Mouse (Mus musculus) hindbrain, postnatal 0 days (tissue): ENCODE results near the gene Acsl5. TPM values are rescaled to one million over a fixed set of nuclear protein-coding genes. Genes with fewer than 3 reads are reported as not detected.

Experiments
- ATAC-seq: fragments of 200-750 bp; cut with Nextera tagmentation; 2 replicates; pipeline ENCODE4 v1.8.0; 2017; ENCODE audit warnings: mild to moderate bottlenecking, moderate TSS enrichment, moderate library complexity
- DNase-seq: peaks from one replicate; pipeline ENCODE4 v3.0.0-alpha.2; 2015; ENCODE audit warnings: low spot score
- H3K27ac ChIP-seq: fragments of 300-500 bp; sonication (generic); 2 replicates; pipeline ENCODE4 v1.5.1; 2014; ENCODE audit warnings: mild to moderate bottlenecking
- H3K27me3 ChIP-seq: fragments of 300-500 bp; sonication (generic); 2 replicates; pipeline ENCODE4 v1.6.1; 2014; ENCODE audit warnings: low read length, mixed read lengths; ENCODE audit not compliant: insufficient read depth
- H3K36me3 ChIP-seq: fragments of 300-500 bp; sonication (generic); 2 replicates; pipeline ENCODE4 v1.6.1; 2014; ENCODE audit warnings: low read length, mixed read lengths; ENCODE audit not compliant: insufficient read depth
- H3K4me1 ChIP-seq: fragments of 300-500 bp; sonication (generic); 2 replicates; pipeline ENCODE4 v1.6.1; 2014; ENCODE audit warnings: antibody characterized with exemption, low read length, mixed read lengths; ENCODE audit not compliant: insufficient read depth
- H3K4me2 ChIP-seq: fragments of 300-500 bp; sonication (generic); 2 replicates; pipeline ENCODE4 v1.6.1; 2014; ENCODE audit warnings: low read depth, mild to moderate bottlenecking, low read length, moderate library complexity, mixed read lengths
- H3K4me3 ChIP-seq: fragments of 300-500 bp; sonication (generic); 2 replicates; pipeline ENCODE4 v1.5.1; 2014; ENCODE audit warnings: low read length
- H3K9ac ChIP-seq: fragments of 300-500 bp; sonication (generic); replicated peaks from 2 replicates; pipeline ENCODE4 v1.6.1; 2014; ENCODE audit warnings: mild to moderate bottlenecking, low read length, moderate library complexity, mixed read lengths
- H3K9me3 ChIP-seq: fragments of 300-500 bp; sonication (generic); 2 replicates; pipeline ENCODE4 v1.6.1; 2016; ENCODE audit warnings: low read length, mixed read lengths
- CTCF ChIP-seq: IDR thresholded peaks from 2 replicates; pipeline ENCODE4 v1.5.1; 2016; ENCODE audit warnings: antibody characterized with exemption, control low read depth, low read depth
- WGBS: fragments of 180-500 bp; shearing (Covaris S2); extraction: QIAGEN DNeasy Blood & Tissue Kit; methylation state at CpG from one replicate; pipeline ENCODE4 v1.1.7; 2014; 5-methylcytosine and 5-hydroxymethylcytosine counted together
- polyA plus RNA-seq: library from polyadenylated mRNA; unstranded; fragments of >200 nt; fragmentation: Nextera tagmentation; extraction: Ambion mirVana; gene quantifications from 2 replicates; pipeline ENCODE4 v1.2.1, GENCODE M21; 2015
- total RNA-seq: library from RNA; depleted of rRNA; stranded (reverse); fragments of >200 nt; gene quantifications from 2 replicates; pipeline ENCODE4 v1.2.3, GENCODE M21; 2014

Acsl5 gene
- total and polyA plus RNA-seq, 2 experiments from 2014 or later, result 13.2 to 15.6 TPM

DNA sequence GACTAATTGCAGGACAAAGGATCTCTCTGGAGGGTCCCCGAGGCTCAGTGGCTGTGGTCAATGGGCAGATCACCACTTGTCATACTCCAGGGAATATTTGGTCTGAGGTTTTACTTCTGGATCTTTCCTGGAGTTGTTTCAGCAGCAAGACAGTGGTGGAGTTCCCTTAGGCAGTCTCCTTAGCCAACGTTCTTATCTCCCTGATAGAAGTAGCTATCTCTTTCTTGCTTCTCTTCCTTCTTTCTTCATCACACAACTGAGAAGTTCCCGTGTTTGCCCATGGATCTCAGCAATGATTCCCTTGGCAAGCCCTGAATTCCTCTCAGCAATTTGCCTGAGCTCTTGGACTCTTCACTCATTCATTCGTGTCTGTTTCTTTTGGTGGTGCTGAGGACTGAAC lies 24.4 kb downstream of the Acsl5 start:
- no peak for TF ChIP-seq CTCF
- H3K4me2 ChIP-seq, result no peak overlapping the region
- H3K4me1 ChIP-seq, result no peaks in the 10 kb centered on the region
- ATAC-seq (no peak), DNase-seq (no peak)
- H3K27ac ChIP-seq, result no peak overlapping the region
- H3K4me3 ChIP-seq, result no peak overlapping the region
- H3K9me3 ChIP-seq, result no peaks in the 10 kb centered on the region
- peaks cover 5% of the 10 kb centered on the region; the same call in 1 of the 2 replicates for H3K36me3 ChIP-seq
- H3K9ac ChIP-seq, result no peak overlapping the region
- WGBS, result 87% methylated on average over 4 of the region's 4 CpGs
- no peaks in the 10 kb centered on the region for H3K27me3 ChIP-seq

DNA sequence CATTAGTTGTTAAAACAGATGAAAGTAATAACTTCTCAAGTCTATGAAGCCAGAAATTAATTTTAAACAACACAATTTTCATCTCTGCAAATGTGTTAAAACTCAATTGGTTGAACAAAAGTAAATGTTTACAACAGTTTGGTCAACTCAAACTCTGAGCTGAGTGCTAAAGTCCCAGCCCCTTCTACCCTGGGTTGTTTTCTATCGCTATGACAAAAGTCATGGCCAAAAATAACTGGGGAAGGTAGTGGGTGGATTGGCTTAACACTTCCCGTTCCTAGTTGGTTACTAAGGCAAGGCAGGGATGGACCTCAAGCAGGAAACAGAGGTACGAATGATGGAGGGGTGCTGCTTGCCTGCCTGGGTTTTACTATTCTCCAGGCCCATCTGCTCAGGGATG lies 25.0 kb downstream of the Acsl5 start:
- Histone ChIP-seq H3K4me3 (no peak overlapping the region), H3K4me2 (no peak overlapping the region), H3K4me1 (no peaks in the 10 kb centered on the region), H3K27me3 (no peaks in the 10 kb centered on the region), H3K27ac (no peak overlapping the region), H3K9ac (no peak overlapping the region), H3K9me3 (no peaks in the 10 kb centered on the region), H3K36me3 (peaks cover 5% of the 10 kb centered on the region; the same call in 1 of the 2 replicates)
- TF ChIP-seq CTCF, result no peak
- no peak for ATAC-seq
- DNase-seq, result no peak
- WGBS, result 91% methylated on average over 3 of the region's 3 CpGs

DNA sequence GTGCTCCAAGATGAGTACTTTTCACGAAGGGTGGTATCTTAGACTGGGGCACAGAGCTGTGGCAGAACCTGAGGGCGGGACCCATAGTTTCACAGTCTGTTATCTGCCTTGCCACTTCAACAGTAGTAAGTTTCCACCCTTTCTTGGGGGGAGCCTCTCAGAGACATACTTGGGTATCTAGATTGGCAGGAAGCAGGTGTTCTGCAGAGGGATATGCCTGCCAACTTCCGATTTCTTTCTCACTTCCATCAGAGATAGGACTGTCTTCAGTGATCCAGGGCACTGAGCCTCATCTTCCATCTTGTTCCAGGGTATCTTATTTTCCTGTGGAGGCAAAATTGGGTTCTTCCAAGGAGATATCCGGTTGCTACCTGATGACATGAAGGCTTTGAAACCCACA lies 32.4 kb downstream of the Acsl5 start:
- ATAC-seq, result no peak
- Histone ChIP-seq H3K4me3 (no peak overlapping the region), H3K9ac (no peak overlapping the region), H3K27ac (no peak overlapping the region), H3K4me1 (no peaks in the 10 kb centered on the region), H3K36me3 (peaks cover 9% of the 10 kb centered on the region; the same call in 1 of the 2 replicates), H3K4me2 (no peak overlapping the region), H3K27me3 (no peaks in the 10 kb centered on the region), H3K9me3 (no peaks in the 10 kb centered on the region)
- no peak for TF ChIP-seq CTCF
- WGBS, result 94% methylated on average over 4 of the region's 4 CpGs
- no peak for DNase-seq

DNA sequence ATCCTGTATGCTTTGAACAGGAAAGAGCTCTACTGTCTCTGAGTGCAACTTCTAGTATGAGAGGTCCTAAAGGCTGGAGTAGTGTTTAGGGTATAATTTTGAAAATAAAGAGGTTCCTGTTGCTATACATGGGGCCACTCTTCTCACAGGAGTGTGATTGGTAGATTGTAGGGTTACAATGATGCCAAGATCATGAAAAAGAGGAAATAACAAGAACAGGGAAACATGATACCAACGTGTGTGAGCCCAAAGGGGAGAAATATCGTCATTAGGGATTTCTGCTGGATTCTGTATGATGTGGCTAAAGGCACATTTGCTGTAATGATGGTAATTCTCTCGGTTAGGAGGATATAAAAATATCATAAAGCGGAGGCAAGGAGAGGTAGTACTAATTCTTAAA lies 34.3 kb downstream of the Acsl5 start:
- Histone ChIP-seq H3K9ac (no peak overlapping the region), H3K4me3 (no peak overlapping the region), H3K4me2 (no peak overlapping the region), H3K36me3 (peaks cover 3% of the 10 kb centered on the region; the same call in 1 of the 2 replicates), H3K27me3 (no peaks in the 10 kb centered on the region), H3K9me3 (no peaks in the 10 kb centered on the region), H3K4me1 (no peaks in the 10 kb centered on the region), H3K27ac (no peak overlapping the region)
- no peak for DNase-seq
- TF ChIP-seq CTCF, result no peak
- no peak for ATAC-seq
- 95% methylated on average over 4 of the region's 4 CpGs for WGBS

DNA sequence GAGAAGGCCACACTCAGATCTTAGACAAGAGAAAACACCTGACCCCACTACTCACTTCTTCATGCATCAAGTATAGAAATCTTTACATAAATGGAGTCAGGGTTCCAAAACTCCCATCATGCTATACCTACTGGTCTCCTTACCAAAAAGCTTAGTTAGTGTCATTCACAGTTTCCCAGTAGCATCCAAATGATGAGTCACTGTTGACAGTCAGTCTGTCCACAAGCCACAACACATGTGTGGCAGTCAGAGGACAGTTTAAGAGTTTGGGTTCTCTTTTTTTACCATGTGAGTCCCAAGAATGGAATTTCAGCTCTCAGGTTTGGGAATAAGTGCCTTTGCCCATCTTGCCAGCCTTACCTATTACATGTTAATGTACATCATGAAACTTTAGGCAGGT lies 37.2 kb downstream of the Acsl5 start:
- ATAC-seq (no peak), DNase-seq (no peak)
- H3K4me3 ChIP-seq, result no peak overlapping the region
- no peaks in the 10 kb centered on the region for H3K9me3 ChIP-seq
- no peak overlapping the region for H3K27ac ChIP-seq
- peaks cover 2% of the 10 kb centered on the region; the same call in 1 of the 2 replicates for H3K36me3 ChIP-seq
- no peaks in the 10 kb centered on the region for H3K4me1 ChIP-seq
- no peaks in the 10 kb centered on the region for H3K27me3 ChIP-seq
- no peak overlapping the region for H3K9ac ChIP-seq
- no peak for TF ChIP-seq CTCF
- H3K4me2 ChIP-seq, result no peak overlapping the region

DNA sequence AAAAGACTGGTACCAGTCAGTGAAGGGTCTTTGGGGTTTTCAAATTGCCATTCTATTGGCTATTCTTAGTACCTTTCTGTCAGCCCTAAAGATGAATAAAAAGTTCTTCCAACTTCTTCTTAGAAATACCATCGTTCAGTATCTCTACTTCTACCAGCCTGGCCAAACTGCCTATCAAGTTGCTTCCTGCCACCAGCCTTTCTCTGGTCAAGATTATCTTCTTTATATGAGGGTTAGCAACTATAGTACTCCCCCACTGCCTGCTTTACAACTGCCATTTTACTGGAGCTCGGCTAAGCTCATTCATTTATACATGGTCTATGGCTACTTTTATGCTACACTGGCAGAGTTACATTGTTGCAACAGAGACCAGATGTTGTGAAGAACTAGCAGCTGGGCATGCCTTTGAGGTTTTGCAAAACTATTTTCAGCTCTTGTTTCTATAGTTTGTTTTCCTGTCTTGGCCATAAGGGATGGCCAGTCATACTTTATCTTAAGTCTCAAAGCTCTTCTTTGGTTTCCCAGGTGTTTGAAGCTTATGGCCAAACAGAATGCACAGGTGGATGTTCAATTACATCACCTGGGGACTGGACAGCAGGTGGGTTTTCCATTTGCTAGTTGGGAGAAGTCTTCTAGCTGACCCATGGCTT lies 39.0 kb downstream of the Acsl5 start:
- no peak for ATAC-seq
- Histone ChIP-seq H3K9ac (no peak overlapping the region), H3K4me1 (no peaks in the 10 kb centered on the region), H3K27me3 (no peaks in the 10 kb centered on the region), H3K4me3 (no peak overlapping the region), H3K36me3 (peaks cover 5% of the 10 kb centered on the region; the same call in 1 of the 2 replicates), H3K4me2 (no peak overlapping the region), H3K9me3 (no peaks in the 10 kb centered on the region), H3K27ac (no peak overlapping the region)
- WGBS, result 93% methylated on average over 2 of the region's 2 CpGs
- TF ChIP-seq CTCF, result no peak
- DNase-seq, result no peak

DNA sequence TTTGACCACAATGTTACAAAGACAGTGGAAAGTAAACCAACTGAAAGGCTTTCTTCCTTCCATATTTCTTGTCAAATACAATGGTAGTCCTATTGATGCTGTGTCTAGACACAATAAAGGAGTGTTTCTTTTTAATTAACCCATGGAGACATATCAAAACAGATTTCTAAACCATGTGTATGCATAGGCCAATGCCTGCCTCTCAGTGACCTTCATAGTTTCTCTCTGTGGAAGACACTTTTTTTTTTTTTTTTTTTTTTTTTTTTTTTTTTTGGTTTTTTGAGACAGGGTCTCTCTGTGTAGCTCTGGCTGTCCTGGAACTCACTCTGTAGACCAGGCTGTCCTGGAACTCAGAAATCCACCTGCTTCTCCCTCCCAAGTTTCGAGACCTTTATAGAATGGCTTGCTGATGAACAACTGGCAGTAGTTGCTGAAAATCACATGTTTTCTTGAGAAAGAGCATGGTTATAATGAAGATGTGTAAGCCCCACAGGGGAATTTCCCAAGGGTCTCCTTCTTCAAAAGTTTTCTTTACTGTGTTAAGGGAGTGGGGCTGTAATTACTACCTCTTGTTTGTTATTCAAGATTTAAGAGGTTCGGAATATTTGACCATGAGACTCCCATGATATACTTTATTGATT lies 40.6 kb downstream of the Acsl5 start:
- DNase-seq (no peak), ATAC-seq (no peak)
- no peak overlapping the region for H3K4me2 ChIP-seq
- no peak for TF ChIP-seq CTCF
- no peaks in the 10 kb centered on the region for H3K27me3 ChIP-seq
- H3K4me3 ChIP-seq, result no peak overlapping the region
- H3K36me3 ChIP-seq, result peaks cover 9% of the 10 kb centered on the region; the same call in 1 of the 2 replicates
- H3K9me3 ChIP-seq, result no peaks in the 10 kb centered on the region
- no peak overlapping the region for H3K9ac ChIP-seq
- 94% methylated on average over 2 of the region's 2 CpGs for WGBS
- no peaks in the 10 kb centered on the region for H3K4me1 ChIP-seq
- no peak overlapping the region for H3K27ac ChIP-seq
